In genomic region chr15:78339627-78340423, GRCm38 (mm10) we compare ENCODE assay signal across 9 mouse cellular contexts. TPM values are rescaled to one million over a fixed set of nuclear protein-coding genes. Genes with fewer than 3 reads are reported as not detected.
DNase-seq lines count a peak whose midpoint lies in the region; ATAC-seq and TF ChIP-seq lines count a peak whose summit lies in the region.
"Not testable (repeated sequence)": the region's sequence is repeated elsewhere in the genome, so short reads cannot be mapped to it uniquely, and the experiment has no call there.
"Had no signal": no experiment of that assay in that cellular context is flagged by ENCODE, and none has a peak within 500 bp of the region (broad histone marks: within the 10 kb centered on the region; RNA-seq: fewer than 3 reads in every experiment).

No protein-coding gene starts in this region.

- H3K36me3 ChIP-seq in E14TG2a.4 (ENCODE audit: insufficient read depth, low read length); forebrain, embryonic 10.5 days (replicated peaks); heart, embryonic 16.5 days (ENCODE audit: control insufficient read depth, insufficient read depth); liver, embryonic 12.5 days; neural tube, embryonic 11.5 days (ENCODE audit: control insufficient read depth, insufficient read depth, low read length); stomach, postnatal 0 days (ENCODE audit: control insufficient read depth, insufficient read depth, low read length): not testable (repeated sequence)

- TF ChIP-seq CTCF in E14TG2a.4 (conservative IDR thresholded peaks at IDR 0.05; ENCODE audit: low read length): peak; percentile 97
- peak; percentile 95 for TF ChIP-seq CTCF in stomach, postnatal 0 days (IDR thresholded peaks at IDR 0.05; ENCODE audit: low read depth)

- not testable (repeated sequence) for H3K9me3 ChIP-seq in E14TG2a.4 (ENCODE audit: low read length); forebrain, embryonic 10.5 days; heart, embryonic 16.5 days (replicated peaks; ENCODE audit: control insufficient read depth, low read length); liver, embryonic 12.5 days (replicated peaks); neural tube, embryonic 11.5 days (ENCODE audit: control insufficient read depth, low read length); stomach, postnatal 0 days (ENCODE audit: control insufficient read depth, low read length)

- not testable (repeated sequence) for H3K4me1 ChIP-seq in E14TG2a.4 (replicated peaks; ENCODE audit: low read depth, low read length); forebrain, embryonic 10.5 days; heart, embryonic 16.5 days (ENCODE audit: control insufficient read depth, insufficient read depth, low read length); liver, embryonic 12.5 days; neural tube, embryonic 11.5 days (ENCODE audit: control insufficient read depth, insufficient read depth, low read length); stomach, postnatal 0 days (replicated peaks; ENCODE audit: control insufficient read depth, insufficient read depth)

- not testable (repeated sequence) for H3K9ac ChIP-seq in heart, embryonic 16.5 days (ENCODE audit: low read length); liver, embryonic 12.5 days; neural tube, embryonic 11.5 days (ENCODE audit: low read length); stomach, postnatal 0 days (ENCODE audit: low read length)

- not testable (repeated sequence) for H3K4me3 ChIP-seq in E14TG2a.4 (replicated peaks; ENCODE audit: low read length); forebrain, embryonic 10.5 days; heart, embryonic 16.5 days (ENCODE audit: low read length); liver, embryonic 12.5 days; neural tube, embryonic 11.5 days (ENCODE audit: low read depth, low read length); stomach, postnatal 0 days (ENCODE audit: low read depth, low read length)

- not testable (repeated sequence) for H3K4me2 ChIP-seq in heart, embryonic 16.5 days (ENCODE audit: low read depth, low read length); liver, embryonic 12.5 days; neural tube, embryonic 11.5 days (ENCODE audit: low read depth); stomach, postnatal 0 days (replicated peaks; ENCODE audit: low read depth)

- peak; percentile 39 for DNase-seq in c-Kit-positive CD71-negative TER-119-negative erythroid progenitor cells, embryonic 14.5 days (ENCODE audit: low read depth)
- DNase-seq in forebrain, embryonic 10.5 days (ENCODE audit: extremely low spot score, low spot score): peak; percentile 34
- DNase-seq in kidney, postnatal 36 days: peak; percentile 25 to 65
- DNase-seq in neural tube, embryonic 11.5 days (ENCODE audit: low spot score): peak; percentile 51
- DNase-seq in stomach, postnatal 0 days (ENCODE audit: low spot score): peak; percentile 50

- not testable (repeated sequence) for H3K27ac ChIP-seq in forebrain, embryonic 10.5 days; heart, embryonic 16.5 days (ENCODE audit: low read length); liver, embryonic 12.5 days; neural tube, embryonic 11.5 days (ENCODE audit: low read depth, low read length)
- 0 out of 2 replicates have a peak overlapping the region, but pooled peaks have one; percentile 13 for H3K27ac ChIP-seq in stomach, postnatal 0 days (replicated peaks)

- not testable (repeated sequence) for H3K27me3 ChIP-seq in E14TG2a.4 (ENCODE audit: insufficient read depth, low read length); forebrain, embryonic 10.5 days (ENCODE audit: poor library complexity, severe bottlenecking); heart, embryonic 16.5 days (ENCODE audit: control insufficient read depth, insufficient read depth, low read length); liver, embryonic 12.5 days (replicated peaks); neural tube, embryonic 11.5 days (ENCODE audit: control insufficient read depth, insufficient read depth, low read length); stomach, postnatal 0 days (ENCODE audit: control insufficient read depth, insufficient read depth, low read length)

- peak; percentile 37; the same call in 1 of the 2 replicates for ATAC-seq in heart, embryonic 16.5 days (replicated peaks; ENCODE audit: extremely low read depth, insufficient read depth, low FRiP score)
- ATAC-seq in liver, embryonic 12.5 days: peak; percentile 77
- ATAC-seq in neural tube, embryonic 11.5 days (ENCODE audit: insufficient read depth, low FRiP score, low TSS enrichment); stomach, postnatal 0 days (ENCODE audit: low FRiP score, low TSS enrichment): not testable (repeated sequence)

- TF ChIP-seq EP300 in stomach, postnatal 0 days (optimal IDR thresholded peaks at IDR 0.05): not testable (repeated sequence)

- 42% methylated on average over 7 of the region's 7 CpGs for WGBS in forebrain, embryonic 10.5 days
- WGBS in heart, embryonic 16.5 days: 31% methylated on average over 7 of the region's 7 CpGs
- WGBS in liver, embryonic 12.5 days (ENCODE audit: insufficient replicate concordance): 24% methylated on average over 7 of the region's 7 CpGs
- 40% methylated on average over 7 of the region's 7 CpGs for WGBS in neural tube, embryonic 11.5 days
- WGBS in stomach, postnatal 0 days: 19% methylated on average over 7 of the region's 7 CpGs

RNA-seq across cellular contexts. Expression of gene Csf2rb, which starts 14.3 kb away (rescaled TPM):
- polyA plus RNA-seq in forebrain, embryonic 10.5 days (2016; fragmentation: Nextera tagmentation; extraction: Ambion mirVana): 3.3 and 3.9 TPM in 2 replicates
- polyA plus RNA-seq in heart, embryonic 16.5 days (2015; fragmentation: Nextera tagmentation; extraction: Ambion mirVana): 1.4 and 2.3 TPM in 2 replicates
- 3.6 and 3.9 TPM in 2 replicates for polyA plus RNA-seq in liver, embryonic 12.5 days (2016; fragmentation: Nextera tagmentation; extraction: Ambion mirVana)
- polyA plus RNA-seq in neural tube, embryonic 11.5 days (2014; fragmentation: Nextera tagmentation; extraction: Ambion mirVana): 1.8 and 5.4 TPM in 2 replicates
- polyA plus RNA-seq in stomach, postnatal 0 days (2015; fragmentation: Nextera tagmentation; extraction: Ambion mirVana): 0.99 and 1.0 TPM in 2 replicates

RNA-seq across cellular contexts. Expression of gene Csf2rb2, which starts 34.3 kb away (rescaled TPM):
- 0.42 and 0.43 TPM in 2 replicates for polyA plus RNA-seq in forebrain, embryonic 10.5 days (2016; fragmentation: Nextera tagmentation; extraction: Ambion mirVana)
- polyA plus RNA-seq in heart, embryonic 16.5 days (2015; fragmentation: Nextera tagmentation; extraction: Ambion mirVana): 0.43 and 0.44 TPM in 2 replicates
- 0.79 and 1.0 TPM in 2 replicates for polyA plus RNA-seq in liver, embryonic 12.5 days (2016; fragmentation: Nextera tagmentation; extraction: Ambion mirVana)
- 0.37 and 0.70 TPM in 2 replicates for polyA plus RNA-seq in neural tube, embryonic 11.5 days (2014; fragmentation: Nextera tagmentation; extraction: Ambion mirVana)
- polyA plus RNA-seq in stomach, postnatal 0 days (2015; fragmentation: Nextera tagmentation; extraction: Ambion mirVana): 0.17 and 0.24 TPM in 2 replicates

RNA-seq across cellular contexts. Expression of gene Tex33, which starts 55.9 kb away (rescaled TPM):
- not detected in 2 replicates for polyA plus RNA-seq in forebrain, embryonic 10.5 days (2016; fragmentation: Nextera tagmentation; extraction: Ambion mirVana)
- not detected in 2 replicates for polyA plus RNA-seq in heart, embryonic 16.5 days (2015; fragmentation: Nextera tagmentation; extraction: Ambion mirVana)
- polyA plus RNA-seq in liver, embryonic 12.5 days (2016; fragmentation: Nextera tagmentation; extraction: Ambion mirVana): not detected in 2 replicates
- not detected in 2 replicates for polyA plus RNA-seq in neural tube, embryonic 11.5 days (2014; fragmentation: Nextera tagmentation; extraction: Ambion mirVana)
- not detected in 2 replicates for polyA plus RNA-seq in stomach, postnatal 0 days (2015; fragmentation: Nextera tagmentation; extraction: Ambion mirVana)
- polyA plus RNA-seq: intestine, embryonic 16.5 days had no signal
